Mouse (Mus musculus) heart, embryonic 16.5 days (tissue): ENCODE data around the gene Pth2. TPM values are rescaled to one million over a fixed set of nuclear protein-coding genes. Genes with fewer than 3 reads are reported as not detected.

Experiments
- ATAC-seq: fragments of 200-750 bp; cut with Nextera tagmentation; replicated peaks from 2 replicates; pipeline ENCODE4 v1.8.0; 2017; ENCODE audit warnings: moderate number of reproducible peaks; ENCODE audit not compliant: insufficient read depth, low FRiP score; ENCODE audit errors: extremely low read depth
- H3K27ac ChIP-seq: fragments of 300-500 bp; sonication (generic); 2 replicates; pipeline ENCODE4 v1.5.1; 2014; ENCODE audit warnings: mild to moderate bottlenecking, low read length, control low read depth, moderate library complexity
- H3K27me3 ChIP-seq: fragments of 300-500 bp; sonication (generic); 2 replicates; pipeline ENCODE4 v1.6.1; 2014; ENCODE audit warnings: low read length, mixed read lengths; ENCODE audit not compliant: control insufficient read depth, insufficient read depth
- H3K36me3 ChIP-seq: fragments of 300-500 bp; sonication (generic); 2 replicates; pipeline ENCODE4 v1.6.1; 2014; ENCODE audit not compliant: control insufficient read depth, insufficient read depth
- H3K4me1 ChIP-seq: fragments of 300-500 bp; sonication (generic); 2 replicates; pipeline ENCODE4 v1.6.1; 2014; ENCODE audit warnings: low read length, mixed read lengths; ENCODE audit not compliant: control insufficient read depth, insufficient read depth
- H3K4me2 ChIP-seq: fragments of 300-500 bp; sonication (generic); 2 replicates; pipeline ENCODE4 v1.6.1; 2014; ENCODE audit warnings: low read depth, mild to moderate bottlenecking, control low read depth, low read length
- H3K4me3 ChIP-seq: fragments of 300-500 bp; sonication (generic); 2 replicates; pipeline ENCODE4 v1.5.1; 2014; ENCODE audit warnings: mild to moderate bottlenecking, control low read depth, low read length
- H3K9ac ChIP-seq: fragments of 300-500 bp; sonication (generic); 2 replicates; pipeline ENCODE4 v1.6.1; 2014; ENCODE audit warnings: low read length, control low read depth
- H3K9me3 ChIP-seq: fragments of 300-500 bp; sonication (generic); replicated peaks from 2 replicates; pipeline ENCODE4 v1.6.1; 2016; ENCODE audit warnings: low read length; ENCODE audit not compliant: control insufficient read depth
- WGBS: fragments of 180-500 bp; shearing (Covaris S2); extraction: QIAGEN DNeasy Blood & Tissue Kit; methylation state at CpG from one replicate; pipeline ENCODE4 v1.1.7; 2014; 5-methylcytosine and 5-hydroxymethylcytosine counted together
- polyA plus RNA-seq: library from polyadenylated mRNA; unstranded; fragments of >200 nt; fragmentation: Nextera tagmentation; extraction: Ambion mirVana; gene quantifications from 2 replicates; pipeline ENCODE4 v1.2.1, GENCODE M21; 2015

Pth2 gene
- polyA plus RNA-seq, 1 experiment from 2014 or later, result 0.42 TPM

- Histone ChIP-seq H3K4me3 (no peak overlapping the region), H3K9ac (no peak overlapping the region), H3K9me3 (no peaks in the 10 kb centered on the region), H3K4me2 (no peak overlapping the region), H3K36me3 (no peaks in the 10 kb centered on the region), H3K27ac (no peak overlapping the region), H3K27me3 (peaks cover 31% of the 10 kb centered on the region), H3K4me1 (peaks cover 3% of the 10 kb centered on the region; the same call in 1 of the 2 replicates)
- no peak for ATAC-seq
- WGBS, result 40% methylated on average over 16 of the region's 16 CpGs
Observed at GRCm38 (mm10) chr7:45189600-45189999, 8.8 kb downstream of the Pth2 start.

- ATAC-seq, result no peak
- H3K4me1 ChIP-seq, result peaks cover 5% of the 10 kb centered on the region; the same call in 1 of the 2 replicates
- H3K27ac ChIP-seq, result no peak overlapping the region
- H3K36me3 ChIP-seq, result no peaks in the 10 kb centered on the region
- WGBS, result 90% methylated on average over 6 of the region's 6 CpGs
- H3K4me3 ChIP-seq, result no peak overlapping the region
- H3K9me3 ChIP-seq, result no peaks in the 10 kb centered on the region
- H3K9ac ChIP-seq, result no peak overlapping the region
- H3K27me3 ChIP-seq, result peaks cover 25% of the 10 kb centered on the region
- H3K4me2 ChIP-seq, result no peak overlapping the region
Observed at GRCm38 (mm10) chr7:45190186-45190585, 9.4 kb downstream of the Pth2 start.

GRCm38 (mm10) chr7:45191161-45191560, 10.4 kb downstream of the Pth2 start:
- Histone ChIP-seq H3K4me2 (no peak overlapping the region), H3K36me3 (no peaks in the 10 kb centered on the region), H3K9me3 (no peaks in the 10 kb centered on the region), H3K4me1 (peaks cover 10% of the 10 kb centered on the region; the same call in 1 of the 2 replicates), H3K27ac (no peak overlapping the region), H3K27me3 (peaks cover 22% of the 10 kb centered on the region), H3K9ac (no peak overlapping the region), H3K4me3 (no peak overlapping the region)
- no peak for ATAC-seq
- WGBS, result 58% methylated on average over 2 of the region's 2 CpGs

GRCm38 (mm10) chr7:45191803-45192363, 11.1 kb downstream of the Pth2 start:
- no peak overlapping the region for H3K27ac ChIP-seq
- peaks cover 10% of the 10 kb centered on the region; the same call in 1 of the 2 replicates for H3K4me1 ChIP-seq
- H3K36me3 ChIP-seq, result no peaks in the 10 kb centered on the region
- no peak for ATAC-seq
- 10% methylated on average over 8 of the region's 8 CpGs for WGBS
- no peak overlapping the region for H3K4me2 ChIP-seq
- H3K4me3 ChIP-seq, result no peak overlapping the region
- peaks cover 14% of the 10 kb centered on the region for H3K27me3 ChIP-seq
- H3K9me3 ChIP-seq, result no peaks in the 10 kb centered on the region
- H3K9ac ChIP-seq, result no peak overlapping the region

GRCm38 (mm10) chr7:45192585-45193310, 12.0 kb downstream of the Pth2 start:
- 83% methylated on average over 7 of the region's 7 CpGs for WGBS
- Histone ChIP-seq H3K9me3 (no peaks in the 10 kb centered on the region), H3K36me3 (no peaks in the 10 kb centered on the region), H3K4me2 (no peak overlapping the region), H3K4me1 (peaks cover 10% of the 10 kb centered on the region; the same call in 1 of the 2 replicates), H3K9ac (no peak overlapping the region), H3K27me3 (peaks cover 11% of the 10 kb centered on the region), H3K27ac (no peak overlapping the region), H3K4me3 (no peak overlapping the region)
- ATAC-seq, result no peak

- 52% methylated on average over 5 of the region's 5 CpGs for WGBS
- Histone ChIP-seq H3K4me1 (peaks cover 10% of the 10 kb centered on the region; the same call in 1 of the 2 replicates), H3K4me3 (no peak overlapping the region), H3K9me3 (no peaks in the 10 kb centered on the region), H3K27ac (no peak overlapping the region), H3K9ac (no peak overlapping the region), H3K27me3 (peaks cover 9% of the 10 kb centered on the region), H3K36me3 (no peaks in the 10 kb centered on the region), H3K4me2 (no peak overlapping the region)
- ATAC-seq, result no peak
Observed at GRCm38 (mm10) chr7:45193406-45193805, 12.6 kb downstream of the Pth2 start.

GRCm38 (mm10) chr7:45193871-45194785, 13.3 kb downstream of the Pth2 start:
- Histone ChIP-seq H3K9me3 (no peaks in the 10 kb centered on the region), H3K27me3 (peaks cover 3% of the 10 kb centered on the region)

GRCm38 (mm10) chr7:45195341-45196175, 14.8 kb downstream of the Pth2 start:
- Histone ChIP-seq H3K4me1 (peaks cover 10% of the 10 kb centered on the region; the same call in 1 of the 2 replicates), H3K27me3 (peaks cover 3% of the 10 kb centered on the region; the same call in 1 of the 2 replicates), H3K4me3 (no peak overlapping the region), H3K9me3 (no peaks in the 10 kb centered on the region), H3K4me2 (no peak overlapping the region), H3K9ac (no peak overlapping the region), H3K36me3 (no peaks in the 10 kb centered on the region), H3K27ac (no peak overlapping the region)
- WGBS, result 56% methylated on average over 13 of the region's 13 CpGs
- no peak for ATAC-seq

More at GRCm38 (mm10) chr7:45193871-45194785, 13.3 kb downstream of the Pth2 start:
- Histone ChIP-seq H3K36me3 (no peaks in the 10 kb centered on the region), H3K4me1 (peaks cover 10% of the 10 kb centered on the region; the same call in 1 of the 2 replicates), H3K4me3 (no peak overlapping the region), H3K9ac (no peak overlapping the region), H3K4me2 (no peak overlapping the region), H3K27ac (no peak overlapping the region)
- no peak for ATAC-seq
- 73% methylated on average over 17 of the region's 17 CpGs for WGBS
